Comparison of ENCODE assay signal across 7 mouse cellular contexts in the genomic region with DNA sequence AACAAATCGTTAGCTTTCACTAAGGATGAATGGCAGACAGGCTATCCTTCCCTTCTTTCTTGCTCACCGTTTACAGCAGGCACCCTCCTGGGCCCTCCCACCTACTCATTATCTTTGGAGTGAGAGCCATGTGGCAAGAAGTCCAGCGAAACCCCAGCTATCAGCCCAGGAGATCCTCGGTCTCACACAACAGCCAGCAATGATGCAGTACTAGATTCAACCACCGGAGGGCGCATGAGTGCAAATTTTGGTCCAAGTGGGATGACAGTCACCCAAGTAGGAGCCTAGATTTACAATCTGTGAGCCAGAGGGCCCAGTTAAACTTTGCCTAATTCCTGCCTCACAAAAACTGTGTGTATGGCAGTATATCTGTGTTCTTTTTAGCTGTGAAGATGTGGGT. TPM values are rescaled to one million over a fixed set of nuclear protein-coding genes. Genes with fewer than 3 reads are reported as not detected.
DNase-seq lines count a peak whose midpoint lies in the region; ATAC-seq lines count a peak whose summit lies in the region.

No protein-coding gene starts in this region.

- peaks cover 13% of the 10 kb centered on the region for H3K27me3 ChIP-seq in embryonic facial prominence, embryonic 11.5 days (ENCODE audit: control insufficient read depth, insufficient read depth, low read length)
- peaks cover 41% of the 10 kb centered on the region for H3K27me3 ChIP-seq in limb, embryonic 10.5 days (ENCODE audit: low read depth, poor library complexity, severe bottlenecking)
- peaks cover 21% of the 10 kb centered on the region for H3K27me3 ChIP-seq in midbrain, embryonic 14.5 days (ENCODE audit: control insufficient read depth, insufficient read depth, low read length)

- H3K36me3 ChIP-seq in embryonic facial prominence, embryonic 11.5 days (replicated peaks; ENCODE audit: control insufficient read depth, insufficient read depth, low read depth, low read length) = no peaks in the 10 kb centered on the region
- H3K36me3 ChIP-seq in limb, embryonic 10.5 days = no peaks in the 10 kb centered on the region
- H3K36me3 ChIP-seq in midbrain, embryonic 14.5 days (ENCODE audit: control insufficient read depth, insufficient read depth, low read length) = no peaks in the 10 kb centered on the region

- H3K9ac ChIP-seq in embryonic facial prominence, embryonic 11.5 days (replicated peaks; ENCODE audit: low read length) = no peak overlapping the region
- no peak overlapping the region; the same call in 1 of the 2 replicates for H3K9ac ChIP-seq in midbrain, embryonic 14.5 days (replicated peaks; ENCODE audit: low read length)

- no peaks in the 10 kb centered on the region for H3K9me3 ChIP-seq in embryonic facial prominence, embryonic 11.5 days (replicated peaks; ENCODE audit: control insufficient read depth, low read length)
- no peaks in the 10 kb centered on the region for H3K9me3 ChIP-seq in limb, embryonic 10.5 days (replicated peaks)
- H3K9me3 ChIP-seq in midbrain, embryonic 14.5 days (ENCODE audit: control insufficient read depth, low read length) = no peaks in the 10 kb centered on the region

- peak; percentile 93 for DNase-seq in adrenal gland, postnatal 14 days
- DNase-seq in embryonic facial prominence, embryonic 11.5 days (ENCODE audit: low spot score) = peak; percentile 92
- DNase-seq in heart, adult 18-20 months = peak; percentile 83 to 99
- DNase-seq in kidney, adult 18-20 months = peak; percentile 94
- DNase-seq in limb, embryonic 10.5 days (ENCODE audit: low spot score) = peak; percentile 94
- DNase-seq in midbrain, embryonic 14.5 days = peak; percentile 93
- DNase-seq in spleen, adult 12 weeks (ENCODE audit: low spot score) = peak; percentile 77

- H3K4me2 ChIP-seq in embryonic facial prominence, embryonic 11.5 days (ENCODE audit: low read depth, low read length) = no peak overlapping the region
- no peak overlapping the region for H3K4me2 ChIP-seq in midbrain, embryonic 14.5 days (ENCODE audit: low read length)

- no peak overlapping the region for H3K4me3 ChIP-seq in embryonic facial prominence, embryonic 11.5 days (ENCODE audit: low read depth, low read length)
- no peak overlapping the region for H3K4me3 ChIP-seq in limb, embryonic 10.5 days
- no peak overlapping the region for H3K4me3 ChIP-seq in midbrain, embryonic 14.5 days (replicated peaks; ENCODE audit: low read depth, low read length)

- 5% methylated on average over 6 of the region's 6 CpGs for WGBS in embryonic facial prominence, embryonic 11.5 days
- WGBS in limb, embryonic 10.5 days = 3% methylated on average over 6 of the region's 6 CpGs
- 4% methylated on average over 6 of the region's 6 CpGs for WGBS in midbrain, embryonic 14.5 days

- no peak for ATAC-seq in embryonic facial prominence, embryonic 11.5 days (replicated peaks; ENCODE audit: insufficient number of reproducible peaks, low FRiP score, low TSS enrichment, low read depth)
- ATAC-seq in midbrain, embryonic 14.5 days (ENCODE audit: low FRiP score, low TSS enrichment) = peak; percentile 46; the same call in 1 of the 2 replicates

- no peak overlapping the region for H3K27ac ChIP-seq in embryonic facial prominence, embryonic 11.5 days (replicated peaks; ENCODE audit: low read depth, low read length)
- no peak overlapping the region for H3K27ac ChIP-seq in limb, embryonic 10.5 days
- no peak overlapping the region for H3K27ac ChIP-seq in midbrain, embryonic 14.5 days (replicated peaks; ENCODE audit: low read depth, low read length)

- H3K4me1 ChIP-seq in embryonic facial prominence, embryonic 11.5 days (ENCODE audit: control insufficient read depth, insufficient read depth, low read length) = peaks cover 2% of the 10 kb centered on the region; the same call in 1 of the 2 replicates
- H3K4me1 ChIP-seq in limb, embryonic 10.5 days = peaks cover 10% of the 10 kb centered on the region
- H3K4me1 ChIP-seq in midbrain, embryonic 14.5 days (ENCODE audit: control insufficient read depth, insufficient read depth, low read length) = peaks cover 8% of the 10 kb centered on the region; the same call in 1 of the 2 replicates

RNA-seq across cellular contexts. Expression of a gene that starts 5.2 kb away (rescaled TPM):
- total RNA-seq in adrenal gland, postnatal 14 days (2021) = 119 and 299 TPM in 2 replicates
- 32.1 and 33.5 TPM in 2 replicates for polyA plus RNA-seq in embryonic facial prominence, embryonic 11.5 days (2014; fragmentation: Nextera tagmentation; extraction: Ambion mirVana)
- 10 to 100 TPM; 24.4 to 89.7 TPM for total RNA-seq in heart, adult 18-20 months (2021)
- polyA plus RNA-seq in limb, embryonic 10.5 days (2016; fragmentation: Nextera tagmentation; extraction: Ambion mirVana) = 30.0 and 45.6 TPM in 2 replicates
- 7.9 and 9.3 TPM in 2 replicates for polyA plus RNA-seq in midbrain, embryonic 14.5 days (2014; fragmentation: Nextera tagmentation; extraction: Ambion mirVana)

RNA-seq across cellular contexts. Expression of a gene that starts 11.6 kb away (rescaled TPM):
- 237 and 369 TPM in 2 replicates for total RNA-seq in adrenal gland, postnatal 14 days (2021)
- polyA plus RNA-seq in embryonic facial prominence, embryonic 11.5 days (2014; fragmentation: Nextera tagmentation; extraction: Ambion mirVana) = 99.7 and 108 TPM in 2 replicates
- 100 to 1,000 TPM; 240 to 413 TPM for total RNA-seq in heart, adult 18-20 months (2021)
- polyA plus RNA-seq in limb, embryonic 10.5 days (2016; fragmentation: Nextera tagmentation; extraction: Ambion mirVana) = 105 and 163 TPM in 2 replicates
- polyA plus RNA-seq in midbrain, embryonic 14.5 days (2014; fragmentation: Nextera tagmentation; extraction: Ambion mirVana) = 34.9 and 38.4 TPM in 2 replicates

RNA-seq across cellular contexts. Expression of a gene that starts 14.8 kb away (rescaled TPM):
- 4.3 and 8.4 TPM in 2 replicates for total RNA-seq in adrenal gland, postnatal 14 days (2021)
- polyA plus RNA-seq in embryonic facial prominence, embryonic 11.5 days (2014; fragmentation: Nextera tagmentation; extraction: Ambion mirVana) = 5.9 and 7.0 TPM in 2 replicates
- 1 to 10 TPM; 2.2 to 2.4 TPM for total RNA-seq in heart, adult 18-20 months (2021)
- polyA plus RNA-seq in limb, embryonic 10.5 days (2016; fragmentation: Nextera tagmentation; extraction: Ambion mirVana) = 0.30 TPM in 1 of 2 replicates, not detected in the other
- 137 and 212 TPM in 2 replicates for polyA plus RNA-seq in midbrain, embryonic 14.5 days (2014; fragmentation: Nextera tagmentation; extraction: Ambion mirVana)

RNA-seq across cellular contexts. Expression of a gene that starts 30.2 kb away (rescaled TPM):
- total RNA-seq in adrenal gland, postnatal 14 days (2021) = not detected in 2 replicates
- not detected in 2 replicates for polyA plus RNA-seq in embryonic facial prominence, embryonic 11.5 days (2014; fragmentation: Nextera tagmentation; extraction: Ambion mirVana)
- not detected for total RNA-seq in heart, adult 18-20 months (2021)
- not detected in 2 replicates for polyA plus RNA-seq in limb, embryonic 10.5 days (2016; fragmentation: Nextera tagmentation; extraction: Ambion mirVana)
- not detected in 2 replicates for polyA plus RNA-seq in midbrain, embryonic 14.5 days (2014; fragmentation: Nextera tagmentation; extraction: Ambion mirVana)

RNA-seq across cellular contexts. Expression of a gene that starts 47.1 kb away (rescaled TPM):
- total RNA-seq in adrenal gland, postnatal 14 days (2021) = 17.1 and 20.2 TPM in 2 replicates
- 132 and 138 TPM in 2 replicates for polyA plus RNA-seq in embryonic facial prominence, embryonic 11.5 days (2014; fragmentation: Nextera tagmentation; extraction: Ambion mirVana)
- 10 to 100 TPM; 15.6 to 16.2 TPM for total RNA-seq in heart, adult 18-20 months (2021)
- polyA plus RNA-seq in limb, embryonic 10.5 days (2016; fragmentation: Nextera tagmentation; extraction: Ambion mirVana) = 139 and 146 TPM in 2 replicates
- polyA plus RNA-seq in midbrain, embryonic 14.5 days (2014; fragmentation: Nextera tagmentation; extraction: Ambion mirVana) = 58.5 and 75.4 TPM in 2 replicates

Comparison
In these comparisons a context has a peak if more than half of its experiments do, and no peak if none do; other contexts are left out.
1. RNA of a gene that starts 14.8 kb away (polyA plus RNA-seq): 137 to 212 TPM in midbrain, embryonic 14.5 days; 5.9 to 7.0 TPM in embryonic facial prominence, embryonic 11.5 days and 0.30 TPM in limb, embryonic 10.5 days; every median in the first group is over 10 times any median in the second.
2. Peak in every context shown above with its lines, with median percentiles within 50 percentile points of each other: DNase-seq.